Mouse (Mus musculus): ENCODE data around the gene Rspo1.
"Not testable (repeated sequence)": the region's sequence is repeated elsewhere in the genome, so short reads cannot be mapped to it uniquely, and the experiment has no call there.

Rspo1 gene

DNA sequence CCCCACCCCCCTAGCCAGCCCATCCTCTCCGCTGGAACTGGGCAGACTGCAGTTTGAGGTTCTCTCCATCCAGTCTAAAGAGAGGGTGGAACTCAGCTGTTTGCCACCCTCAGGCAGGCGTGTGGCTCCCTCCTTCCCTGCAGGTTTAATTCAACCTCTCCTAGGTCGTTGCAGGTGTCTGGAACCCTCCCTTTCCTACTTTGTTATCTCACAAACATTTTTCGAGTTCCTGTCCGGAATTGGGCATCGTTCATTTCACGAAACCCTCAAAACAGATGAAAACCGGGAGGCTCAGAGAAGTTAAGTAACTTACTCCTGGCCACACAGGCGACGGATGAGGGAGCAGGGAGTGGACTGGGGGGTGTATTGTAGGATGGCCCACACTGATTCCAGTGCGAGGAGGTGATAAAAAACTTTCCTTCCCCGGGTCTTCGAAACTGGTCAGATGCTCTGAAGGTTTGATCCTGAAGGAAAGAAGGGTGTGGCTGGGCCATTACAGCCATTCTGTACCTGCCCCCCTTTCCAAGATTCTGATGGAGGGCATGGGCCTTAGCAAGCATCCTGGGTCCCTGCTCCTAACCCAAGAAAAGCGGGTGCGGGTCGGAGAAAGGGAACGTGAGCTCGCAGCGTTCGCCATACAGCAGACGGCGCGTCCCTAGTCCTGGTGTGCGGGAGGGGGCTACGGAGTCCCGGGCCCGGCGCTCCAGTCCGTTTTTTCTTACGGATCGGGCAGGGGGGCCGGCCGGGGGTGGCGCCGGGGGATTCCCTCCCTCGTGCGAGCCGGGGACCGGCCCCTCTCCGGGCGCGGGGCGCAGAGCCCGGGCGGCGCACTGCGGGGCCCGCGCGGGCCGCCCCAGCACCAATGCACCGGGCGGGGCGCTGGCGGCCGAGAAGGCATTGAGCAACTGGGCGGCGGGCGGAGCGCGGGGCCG is at the start of gene Rspo1:
Gene Rspo1, plus strand, starts transcription at position 760 of the 932 bp plus-strand sequence.
- in situ Hi-C loops (cut with MboI; ENCODE audit: unreplicated experiment in 2 of 2): no loop called here

DNA sequence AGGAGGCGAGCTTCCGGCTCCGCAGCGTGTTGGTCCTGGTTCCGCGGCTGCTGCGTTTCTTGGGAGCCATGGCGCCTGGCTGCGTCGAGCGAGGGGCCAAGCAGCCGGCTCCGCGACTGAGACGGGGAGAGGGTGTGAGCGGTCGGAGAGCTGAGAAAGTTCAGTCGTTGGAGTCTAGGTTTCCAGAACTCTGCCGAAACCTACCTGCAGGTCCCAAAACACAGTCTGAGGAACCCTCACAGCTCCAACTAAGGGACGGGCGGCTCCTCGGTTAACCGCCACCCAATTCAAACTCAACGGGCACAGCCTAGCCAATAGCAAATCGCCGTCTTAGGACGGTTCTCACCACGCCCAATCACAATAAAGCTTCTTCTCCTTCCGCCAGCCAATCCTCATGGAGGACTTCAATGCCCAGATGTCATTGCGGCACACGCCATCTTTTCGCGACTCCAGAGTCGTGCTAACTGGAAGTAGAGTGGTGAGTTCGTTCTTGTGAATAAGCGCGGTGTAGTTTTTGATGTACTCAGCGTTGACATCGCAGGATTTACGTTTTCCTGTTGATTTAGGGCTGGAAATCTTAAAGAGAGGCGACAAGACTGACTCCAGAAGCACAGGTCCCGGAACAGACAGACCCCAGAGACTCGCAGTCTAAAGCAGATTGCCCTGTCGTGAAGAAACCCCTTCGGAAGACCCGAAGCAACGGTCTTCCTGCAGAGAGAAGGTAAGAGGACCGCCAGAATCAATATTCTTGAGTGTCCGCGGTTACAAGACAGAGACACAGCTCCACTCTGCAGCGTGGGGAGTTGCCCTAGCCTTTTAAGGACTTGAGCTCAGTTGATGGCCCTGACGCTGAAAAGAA is 49.4 kb upstream of the Rspo1 start, which contains the start of gene 9930104L06Rik:
Gene 9930104L06Rik, plus strand, starts transcription at position 436 of the 859 bp plus-strand sequence.
- in situ Hi-C loops (cut with MboI; ENCODE audit: unreplicated experiment in 2 of 2): no loop called here

DNA sequence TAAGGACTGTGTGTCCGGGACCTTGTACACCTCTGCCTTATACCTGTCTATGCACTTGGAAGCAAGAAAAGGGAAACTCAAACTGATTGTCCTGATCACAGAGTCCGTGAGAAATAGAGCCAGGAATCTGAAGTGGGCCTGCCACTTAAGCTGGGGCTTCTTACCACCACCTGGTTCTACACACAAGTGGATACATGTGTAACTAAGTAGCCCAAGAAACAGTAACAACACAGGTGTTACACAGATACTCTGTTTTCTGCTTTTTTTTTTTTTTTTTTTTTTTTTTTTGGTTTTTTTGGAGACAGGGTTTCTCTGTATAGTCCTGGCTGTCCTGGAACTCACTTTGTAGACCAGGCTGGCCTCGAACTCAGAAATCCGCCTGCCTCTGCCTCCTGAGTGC is 47.0 kb upstream of the Rspo1 start, which contains the start of gene Cdca8:
Gene Cdca8, minus strand, starts transcription at position 101 of the 400 bp plus-strand sequence.
- in situ Hi-C loops (cut with MboI; ENCODE audit: unreplicated experiment in 2 of 2): not testable (repeated sequence)

DNA sequence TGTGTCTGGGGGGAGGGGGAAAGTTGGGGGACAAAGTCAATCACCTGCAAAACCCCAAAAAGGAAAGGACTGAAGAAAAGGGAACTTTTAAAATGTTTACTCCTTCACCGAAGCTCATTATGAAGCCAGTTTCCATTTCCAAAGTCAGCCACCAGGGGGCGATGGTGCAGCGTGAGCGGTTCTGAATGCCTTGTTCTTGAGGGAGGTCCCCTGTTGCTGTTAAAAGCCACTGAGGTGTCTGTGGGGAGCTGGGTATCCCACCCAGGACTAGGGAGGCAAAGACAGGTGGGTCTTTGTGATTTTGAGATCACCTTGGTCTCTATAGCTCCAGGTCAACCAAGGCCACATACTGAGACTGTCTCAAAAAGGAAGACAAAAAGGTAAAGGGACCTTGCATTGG is 43.2 kb upstream of the Rspo1 start:
- in situ Hi-C loops (cut with MboI; ENCODE audit: unreplicated experiment in 2 of 2): loop anchor here (5.0 to 10.0 kb wide), 4 partner anchors 79 to 1022 kb away; no protein-coding TSS in a partner anchor

DNA sequence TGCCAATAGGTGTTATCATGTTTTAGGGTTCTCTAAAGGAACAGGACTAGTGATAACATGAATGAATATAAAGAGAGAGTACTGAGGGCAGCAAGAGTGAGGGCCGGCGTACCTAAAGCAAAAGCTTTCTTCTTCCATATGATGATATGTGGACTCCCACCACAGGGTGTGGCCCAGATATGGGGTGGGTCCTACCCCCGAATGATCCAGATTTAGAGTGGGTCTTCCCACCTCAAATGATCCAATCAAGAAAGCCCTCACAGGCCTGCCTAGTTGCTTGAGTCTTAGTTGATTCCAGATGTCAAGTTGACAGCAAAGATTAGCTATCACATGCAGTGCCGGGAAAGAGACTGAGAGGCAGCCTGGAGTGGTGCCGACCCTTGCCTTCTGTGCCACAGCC is 42.4 kb upstream of the Rspo1 start:
- in situ Hi-C loops (cut with MboI; ENCODE audit: unreplicated experiment in 2 of 2): loop anchor here (5.0 to 10.0 kb wide), 4 partner anchors 79 to 1021 kb away; no protein-coding TSS in a partner anchor

DNA sequence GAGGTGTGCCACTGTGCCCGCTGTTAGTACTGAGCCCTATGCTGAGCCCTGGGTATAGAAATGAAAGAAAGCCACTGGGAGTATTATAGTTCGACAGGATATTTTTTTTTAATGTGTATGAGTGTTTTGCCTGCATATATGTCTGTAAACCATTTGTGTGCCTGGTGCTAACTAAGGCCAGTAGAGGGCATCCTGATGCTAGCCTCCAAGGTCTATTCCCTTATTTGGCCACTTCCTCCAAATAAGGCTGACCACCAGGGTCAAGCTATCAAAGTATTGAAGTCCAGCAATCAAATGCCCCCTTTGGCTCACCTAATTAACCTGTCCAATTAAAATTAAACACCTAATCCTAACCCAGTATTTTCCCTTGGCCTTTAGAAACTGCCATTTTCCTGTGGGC is 41.3 kb upstream of the Rspo1 start:
- in situ Hi-C loops (cut with MboI; ENCODE audit: unreplicated experiment in 2 of 2): loop anchor here (5.0 to 10.0 kb wide), 4 partner anchors 77 to 1020 kb away; no protein-coding TSS in a partner anchor

DNA sequence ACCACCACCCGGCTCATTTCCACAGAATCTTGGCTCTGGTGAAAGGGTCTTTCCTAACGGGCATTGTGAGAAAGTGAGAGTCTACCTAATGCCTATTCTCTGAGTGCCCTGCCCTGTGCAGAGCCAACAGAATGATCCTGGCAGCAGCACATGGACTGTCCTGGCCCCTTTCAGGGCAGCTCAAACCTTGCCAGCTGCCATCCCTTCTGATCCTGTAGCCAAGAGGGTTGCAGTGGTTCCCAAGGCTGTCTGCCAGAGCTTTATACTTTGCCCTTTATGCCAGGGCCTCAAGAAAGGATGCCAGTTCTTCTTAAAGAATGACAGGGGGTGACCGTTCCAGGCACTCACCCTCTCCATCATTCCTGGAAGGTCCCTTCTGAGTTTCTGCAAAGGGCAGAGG is 36.7 kb upstream of the Rspo1 start:
- in situ Hi-C loops (cut with MboI; ENCODE audit: unreplicated experiment in 2 of 2): loop anchor here in 1 of 2 experiments (10.0 kb wide), 1 partner anchor 1015 kb away; no protein-coding TSS in a partner anchor

DNA sequence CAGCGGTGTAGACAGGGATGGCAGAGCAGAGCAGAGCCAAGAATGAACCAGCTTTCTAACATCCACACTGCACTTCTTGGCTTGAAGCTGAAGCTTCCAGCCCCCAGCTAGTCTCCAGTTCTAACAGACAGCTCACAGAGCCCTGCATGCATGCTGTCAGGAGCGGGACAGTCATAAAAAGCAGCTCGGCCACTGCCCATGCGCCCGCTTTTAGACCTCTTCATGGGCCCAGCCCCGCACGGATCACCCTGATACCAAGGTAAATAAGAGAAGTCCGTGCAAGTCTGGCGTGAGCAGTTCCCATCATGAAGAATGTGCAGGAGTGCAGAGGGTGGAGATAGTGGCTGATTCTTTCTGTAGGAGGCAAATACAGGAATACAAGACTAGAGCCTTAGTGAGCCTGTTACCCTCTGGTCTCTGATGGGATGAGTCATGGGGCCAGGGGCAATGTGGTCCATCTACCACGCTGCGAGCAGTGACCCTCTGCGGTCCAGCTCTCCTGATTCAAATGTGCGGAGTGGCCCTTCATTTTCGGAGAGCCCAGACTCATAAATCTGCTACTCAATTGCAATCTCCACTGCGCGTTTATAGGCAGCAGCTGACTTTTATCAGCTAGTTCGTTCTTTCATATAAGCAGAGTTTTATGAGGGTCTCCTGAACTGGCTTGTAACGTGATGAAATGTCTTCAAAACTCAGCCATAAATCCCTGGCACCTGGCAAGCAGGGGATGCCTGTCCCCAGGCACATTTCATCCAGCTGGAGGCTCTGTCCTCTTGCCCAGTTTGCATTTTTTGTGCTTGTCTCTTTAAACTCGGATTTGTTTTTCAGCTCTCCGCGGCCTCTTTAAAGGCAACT is 35.8 kb upstream of the Rspo1 start:
- in situ Hi-C loops (cut with MboI; ENCODE audit: unreplicated experiment in 2 of 2): loop anchor here in 1 of 2 experiments (25.0 kb wide), 1 partner anchor 1012 kb away; no protein-coding TSS in a partner anchor

DNA sequence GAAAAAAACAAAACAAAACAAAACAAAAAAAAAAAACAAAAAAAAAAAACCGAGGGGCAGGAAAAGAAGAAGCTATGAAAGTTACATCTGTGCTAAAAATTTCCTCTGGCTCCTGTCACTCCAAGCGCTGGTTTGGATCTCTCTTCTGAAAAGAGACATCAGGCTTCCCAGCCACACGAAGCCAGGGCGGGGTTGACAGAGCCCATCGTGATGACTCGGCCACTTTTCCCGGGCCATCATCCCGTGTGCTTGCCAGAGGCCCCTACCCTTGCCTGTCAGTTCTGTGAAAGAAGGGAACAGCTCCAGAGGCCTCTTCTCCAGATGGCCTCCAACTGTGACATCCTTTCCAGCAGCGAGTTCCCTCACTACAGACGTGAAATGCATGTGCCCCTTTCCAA is 35.2 kb upstream of the Rspo1 start:
- in situ Hi-C loops (cut with MboI; ENCODE audit: unreplicated experiment in 2 of 2): loop anchor here in 1 of 2 experiments (25.0 kb wide), 1 partner anchor 1011 kb away; no protein-coding TSS in a partner anchor

DNA sequence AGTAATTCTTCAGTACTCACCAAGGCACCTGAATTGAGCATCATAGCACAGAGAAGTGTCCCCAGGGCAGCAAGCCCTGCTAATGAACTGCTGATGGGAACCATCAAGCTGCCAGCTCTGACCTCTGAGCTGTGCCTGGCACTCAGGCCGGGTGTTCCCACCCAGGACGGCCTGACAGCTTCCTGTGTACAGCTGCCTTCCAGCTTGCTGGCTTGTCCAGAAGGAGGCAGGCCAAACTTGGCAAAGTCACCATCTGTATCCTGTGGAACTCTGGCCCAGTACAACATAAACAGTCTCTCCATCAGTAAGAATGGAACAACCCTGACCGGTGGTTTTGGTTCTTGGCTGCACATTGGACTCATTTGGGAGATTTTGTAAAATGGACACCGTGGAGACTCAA is 32.7 kb upstream of the Rspo1 start:
- in situ Hi-C loops (cut with MboI; ENCODE audit: unreplicated experiment in 2 of 2): loop anchor here in 1 of 2 experiments (25.0 kb wide), 1 partner anchor 1009 kb away; no protein-coding TSS in a partner anchor

DNA sequence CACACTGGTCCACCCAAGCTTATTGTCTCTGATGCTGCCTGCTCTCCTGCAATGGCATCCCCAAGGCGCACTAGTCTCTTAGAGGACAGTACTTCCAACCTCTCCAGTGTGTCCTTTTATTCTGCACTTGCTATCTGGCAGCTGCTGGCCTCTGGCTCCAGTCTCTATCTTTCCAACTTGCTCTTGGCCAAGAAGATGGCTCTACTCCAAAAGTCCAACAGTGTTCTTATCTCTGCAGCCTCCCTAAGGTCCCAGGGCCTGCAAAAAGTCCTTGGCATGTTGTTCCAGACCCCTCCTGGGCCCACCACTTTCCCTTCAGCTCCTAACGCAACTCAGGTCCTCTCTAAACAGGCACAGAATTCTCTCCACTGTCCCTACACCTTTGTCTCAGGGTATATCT is 28.9 kb upstream of the Rspo1 start:
- in situ Hi-C loops (cut with MboI; ENCODE audit: unreplicated experiment in 2 of 2): loop anchor here in 1 of 2 experiments (25.0 kb wide), 1 partner anchor 1005 kb away; no protein-coding TSS in a partner anchor

DNA sequence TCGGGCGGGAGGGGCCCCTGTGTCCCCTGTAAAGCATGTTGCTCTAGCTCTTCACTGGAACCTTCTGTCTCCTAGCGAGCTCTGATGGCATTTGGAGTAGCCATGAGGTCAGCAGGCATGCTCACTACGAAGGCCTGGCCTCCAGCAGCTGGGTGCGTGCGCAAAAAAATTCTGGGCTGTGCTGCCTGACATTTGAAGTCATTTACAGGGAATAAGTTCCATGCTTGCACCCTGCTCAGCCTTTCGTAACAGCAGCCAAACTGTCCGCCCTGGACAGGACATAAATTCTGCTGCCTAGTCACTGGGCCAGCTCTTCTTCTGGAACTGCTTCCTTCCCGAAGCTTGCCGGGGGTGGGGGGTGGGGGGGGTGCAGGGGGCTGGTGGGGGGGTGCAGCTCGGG is 27.2 kb upstream of the Rspo1 start:
- in situ Hi-C loops (cut with MboI; ENCODE audit: unreplicated experiment in 2 of 2): loop anchor here in 1 of 2 experiments (25.0 kb wide), 1 partner anchor 1003 kb away; no protein-coding TSS in a partner anchor

DNA sequence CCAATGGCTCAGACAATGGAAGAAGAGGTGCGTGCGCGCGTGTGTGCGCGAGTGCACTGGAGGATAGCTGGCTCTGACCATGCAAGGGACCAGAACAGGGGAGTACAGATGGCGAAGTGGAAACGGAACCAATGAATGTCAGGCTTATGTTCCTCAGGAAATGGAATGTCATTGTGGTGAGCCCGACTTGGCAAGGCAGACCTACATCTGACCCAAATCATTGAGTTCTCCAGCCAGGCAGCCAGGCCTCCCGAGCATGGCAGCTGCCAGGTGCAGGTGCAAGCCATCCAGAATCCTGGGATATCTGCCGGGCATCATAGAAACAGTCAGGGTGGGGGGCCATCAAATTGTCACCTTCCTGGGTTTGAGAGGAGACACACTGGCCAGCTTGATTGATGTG is 25.3 kb upstream of the Rspo1 start:
- in situ Hi-C loops (cut with MboI; ENCODE audit: unreplicated experiment in 2 of 2): loop anchor here in 1 of 2 experiments (25.0 kb wide), 1 partner anchor 1001 kb away; no protein-coding TSS in a partner anchor

DNA sequence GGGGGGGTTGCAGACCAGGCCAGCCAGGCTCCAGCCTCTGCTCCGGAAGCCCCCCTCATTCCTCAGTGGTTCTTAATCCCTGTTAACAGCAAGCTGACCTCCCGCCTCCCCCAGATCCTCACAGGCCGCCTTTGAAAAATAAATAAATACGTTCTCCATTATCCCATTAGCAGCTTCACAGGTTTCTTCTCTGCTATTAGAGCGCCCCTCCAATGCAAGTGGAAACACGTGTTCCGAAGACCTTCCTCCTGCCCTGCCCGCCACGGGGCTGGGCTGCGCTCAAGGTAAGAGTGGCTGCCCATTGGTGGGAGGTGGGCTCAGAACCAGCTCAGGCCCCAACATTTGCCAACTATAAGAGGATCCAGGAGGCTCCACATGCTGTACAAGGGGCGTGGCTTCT is 23.7 kb upstream of the Rspo1 start:
- in situ Hi-C loops (cut with MboI; ENCODE audit: unreplicated experiment in 2 of 2): loop anchor here in 1 of 2 experiments (25.0 kb wide), 1 partner anchor 1000 kb away; no protein-coding TSS in a partner anchor

DNA sequence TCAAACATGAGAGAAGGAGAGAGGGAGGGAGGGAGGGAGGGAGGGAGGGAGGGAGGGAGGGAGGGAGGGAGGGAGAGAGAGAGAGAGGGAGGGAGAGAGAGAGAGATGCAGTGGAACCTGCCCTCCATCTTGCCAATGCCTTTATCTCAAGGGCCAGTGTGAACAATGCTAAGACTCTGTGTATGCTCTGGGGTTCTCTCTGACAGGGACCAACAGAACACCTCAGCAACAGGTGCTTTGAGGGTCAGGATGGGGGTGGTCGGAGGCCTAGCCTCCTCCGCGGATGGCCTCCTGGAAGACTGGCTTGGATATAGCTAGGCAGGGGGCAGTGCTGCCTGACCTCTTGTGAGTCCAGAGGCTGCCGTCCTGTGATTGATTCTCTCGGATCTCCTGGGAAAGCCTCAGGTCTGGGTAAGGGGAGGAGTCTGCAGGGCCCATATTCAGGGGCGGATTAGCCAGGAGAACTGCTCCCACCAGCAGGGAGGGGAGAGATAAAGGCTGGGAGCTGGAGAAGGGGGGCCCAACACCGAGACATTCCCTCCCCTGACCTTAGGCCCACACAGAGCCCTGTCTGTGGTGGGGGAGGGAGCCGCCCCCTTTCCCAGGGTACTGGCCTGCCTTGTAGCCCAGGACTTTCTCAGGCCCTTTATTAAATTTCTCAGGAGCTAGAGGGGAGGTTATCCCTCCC is 21.2 kb upstream of the Rspo1 start:
- in situ Hi-C loops (cut with MboI; ENCODE audit: unreplicated experiment in 2 of 2): loop anchor here in 1 of 2 experiments (25.0 kb wide), 1 partner anchor 997 kb away; no protein-coding TSS in a partner anchor

DNA sequence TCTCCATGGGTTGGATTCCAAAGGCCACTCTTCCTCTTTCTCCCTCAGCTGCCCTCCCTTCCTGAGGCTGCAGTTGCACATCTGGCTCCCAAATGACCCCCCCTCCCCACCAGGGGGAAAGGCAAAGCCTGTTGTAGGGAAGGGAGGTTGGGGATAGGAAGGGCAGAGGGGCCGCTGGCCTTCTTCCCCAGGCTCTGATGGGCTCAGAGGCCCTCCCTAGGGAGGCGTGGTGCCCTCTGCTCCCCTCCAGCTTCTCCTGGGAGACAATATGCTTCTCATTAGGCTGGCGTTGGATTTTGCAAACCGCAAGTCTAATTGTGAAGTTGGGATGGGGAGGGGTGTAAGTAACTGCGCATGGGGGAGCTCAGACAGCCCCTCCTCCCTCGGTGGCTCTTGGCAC is 17.5 kb upstream of the Rspo1 start:
- in situ Hi-C loops (cut with MboI; ENCODE audit: unreplicated experiment in 2 of 2): loop anchor here in 1 of 2 experiments (25.0 kb wide), 1 partner anchor 994 kb away; no protein-coding TSS in a partner anchor

DNA sequence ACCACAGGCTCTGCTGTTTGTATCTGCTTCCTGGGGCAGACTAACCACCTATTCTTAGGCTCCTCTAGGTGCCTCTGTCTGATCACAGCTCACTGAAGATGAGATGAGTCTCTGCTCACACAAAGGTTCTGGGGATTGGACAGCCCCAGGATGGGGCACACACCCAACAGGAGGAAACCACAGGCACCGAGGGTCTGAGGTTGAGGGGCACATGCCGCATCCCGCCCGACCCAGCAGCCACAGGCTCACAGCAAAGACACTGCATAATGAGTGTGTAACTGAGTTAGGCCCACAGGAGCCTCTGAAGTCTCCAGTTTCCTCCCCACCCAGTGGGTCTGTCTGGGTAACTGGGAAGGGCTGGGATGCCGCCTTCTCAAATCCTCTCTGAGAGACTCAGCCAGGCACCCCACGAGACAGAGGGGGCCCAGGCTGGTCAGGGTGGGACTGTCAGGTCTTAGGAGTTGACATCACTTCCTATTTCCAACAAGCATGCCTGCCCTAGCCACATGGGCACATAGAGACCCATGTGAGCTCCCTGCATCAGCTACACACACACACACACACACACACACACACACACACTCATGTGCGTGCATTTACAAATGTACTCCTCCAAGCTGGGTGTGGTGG is 16.9 kb upstream of the Rspo1 start:
- in situ Hi-C loops (cut with MboI; ENCODE audit: unreplicated experiment in 2 of 2): loop anchor here in 1 of 2 experiments (25.0 kb wide), 1 partner anchor 993 kb away; no protein-coding TSS in a partner anchor

DNA sequence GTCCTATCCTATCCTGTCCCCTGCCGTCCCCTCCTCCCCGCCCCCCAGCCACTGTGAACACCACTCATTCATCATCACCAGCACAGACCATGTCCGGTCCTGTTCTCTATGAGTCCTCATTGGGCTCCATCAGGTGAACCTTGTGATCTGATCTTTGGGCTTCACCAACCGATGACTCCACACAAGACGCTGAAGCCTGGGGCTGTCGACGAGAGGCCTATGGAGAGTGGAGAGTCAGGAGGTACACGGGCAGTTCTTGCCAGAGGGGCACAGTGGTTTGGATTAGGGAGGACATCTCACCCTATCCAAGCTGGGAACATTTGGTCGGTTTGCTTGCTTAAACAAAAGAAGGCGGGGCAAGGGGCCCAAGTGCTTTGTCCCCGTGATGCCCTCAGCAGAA is 16.0 kb upstream of the Rspo1 start:
- in situ Hi-C loops (cut with MboI; ENCODE audit: unreplicated experiment in 2 of 2): loop anchor here in 1 of 2 experiments (25.0 kb wide), 1 partner anchor 992 kb away; no protein-coding TSS in a partner anchor
